Mouse (Mus musculus) liver, embryonic 14.5 days (tissue): Measurements from ENCODE around the gene Neurl1a. TPM values are rescaled to one million over a fixed set of nuclear protein-coding genes. Genes with fewer than 3 reads are reported as not detected.

ENCODE experiments used
- ATAC-seq: fragments of 200-750 bp; cut with Nextera tagmentation; 2 replicates; pipeline ENCODE4 v1.8.0; 2017; ENCODE audit warnings: moderate number of reproducible peaks, mild to moderate bottlenecking, moderate library complexity; ENCODE audit not compliant: insufficient read depth
- DNase-seq, 3 experiments: peaks; one replicate each; pipeline ENCODE4 v3.0.0-alpha.2; 2012 to 2013; ENCODE audit warnings: low read depth in 3 of 3, low spot score in 3 of 3
- H3K27ac ChIP-seq: fragments of 300-500 bp; sonication (generic); 2 replicates; pipeline ENCODE4 v1.5.1; 2014; ENCODE audit warnings: moderate library complexity, mild to moderate bottlenecking, control low read depth, inconsistent platforms
- H3K27me3 ChIP-seq: fragments of 300-500 bp; sonication (generic); 2 replicates; pipeline ENCODE4 v1.6.1; 2014; ENCODE audit warnings: mild to moderate bottlenecking, low read length, moderate library complexity; ENCODE audit not compliant: control insufficient read depth, insufficient read depth
- H3K36me3 ChIP-seq: fragments of 300-500 bp; sonication (generic); replicated peaks from 2 replicates; pipeline ENCODE4 v1.6.1; 2014; ENCODE audit warnings: low read depth; ENCODE audit not compliant: control insufficient read depth, insufficient read depth
- H3K4me1 ChIP-seq, 2 experiments: fragments of 200-500 bp in 1 of 2; fragments of 300-500 bp in 1 of 2; sonication (generic) in 1 of 2; replicated peaks; 2 replicates each; pipeline ENCODE4 v1.6.1; 2012 to 2014; ENCODE audit warnings: antibody characterized with exemption in 1 of 2, inconsistent platforms in 1 of 2, low read length in 1 of 2; ENCODE audit not compliant: control insufficient read depth in 2 of 2, insufficient read depth in 2 of 2
- H3K4me2 ChIP-seq: fragments of 300-500 bp; sonication (generic); 2 replicates; pipeline ENCODE4 v1.6.1; 2014; ENCODE audit warnings: low read depth, mild to moderate bottlenecking, control low read depth, moderate library complexity
- H3K4me3 ChIP-seq, 2 experiments: fragments of 200-500 bp in 1 of 2; fragments of 300-500 bp in 1 of 2; sonication (generic) in 1 of 2; 2 replicates each; pipeline ENCODE4 v1.5.1; 2012 to 2014; ENCODE audit warnings: low read depth in 2 of 2, low read length in 2 of 2, mild to moderate bottlenecking in 2 of 2, control low read depth in 1 of 2, inconsistent platforms in 1 of 2, moderate library complexity in 1 of 2; ENCODE audit not compliant: insufficient read depth in 1 of 2
- H3K9ac ChIP-seq: fragments of 300-500 bp; sonication (generic); replicated peaks from 2 replicates; pipeline ENCODE4 v1.6.1; 2014; ENCODE audit warnings: mild to moderate bottlenecking, control low read depth, moderate library complexity
- H3K9me3 ChIP-seq: fragments of 300-500 bp; sonication (generic); 2 replicates; pipeline ENCODE4 v1.6.1; 2016; ENCODE audit warnings: low read length, mixed read lengths; ENCODE audit not compliant: control insufficient read depth
- CTCF ChIP-seq: IDR thresholded peaks from 2 replicates; pipeline ENCODE4 v1.5.1; 2016; ENCODE audit warnings: antibody characterized with exemption, low read depth, control low read depth
- EP300 ChIP-seq: IDR thresholded peaks from 2 replicates; pipeline ENCODE4 v1.6.1; 2016; ENCODE audit warnings: antibody characterized with exemption, low read depth
- WGBS: fragments of 180-500 bp; shearing (Covaris S2); extraction: QIAGEN DNeasy Blood & Tissue Kit; methylation state at CpG from one replicate; pipeline ENCODE4 v1.1.7; 2014; ENCODE audit not compliant: insufficient replicate concordance; 5-methylcytosine and 5-hydroxymethylcytosine counted together
- polyA plus RNA-seq, 2 experiments: library from polyadenylated mRNA; depleted of rRNA in 1 of 2; stranded (reverse) in 1 of 2; unstranded in 1 of 2; fragments of >200 nt; fragmentation: Nextera tagmentation in 1 of 2; extraction: Ambion mirVana in 1 of 2; gene quantifications; 2 replicates each; pipeline versions ENCODE4 v1.2.1 to v1.2.3; 2012 to 2014

The Neurl1a gene
- polyA plus RNA-seq, 2 experiments, result 0.53 to 0.70 TPM

- DNase-seq, result no peak
- Histone ChIP-seq H3K9me3 (no peaks in the 10 kb centered on the region), H3K4me2 (no peak overlapping the region), H3K9ac (no peak overlapping the region), H3K27me3 (peaks cover 40% of the 10 kb centered on the region), H3K36me3 (no peaks in the 10 kb centered on the region), H3K27ac (no peak overlapping the region), H3K4me3 (no peak overlapping the region), H3K4me1 (0 out of 4 replicates have a peak, but pooled peaks cover 0 to 2% of the 10 kb centered on the region in 2 experiments)
- ATAC-seq, result no peak
- no peak for TF ChIP-seq EP300
- TF ChIP-seq CTCF, result no peak
- WGBS, result 58% methylated on average over 2 of the region's 2 CpGs
Observed at GRCm38 (mm10) chr19:47176916-47177505, 1.6 kb upstream of the Neurl1a start.

DNA sequence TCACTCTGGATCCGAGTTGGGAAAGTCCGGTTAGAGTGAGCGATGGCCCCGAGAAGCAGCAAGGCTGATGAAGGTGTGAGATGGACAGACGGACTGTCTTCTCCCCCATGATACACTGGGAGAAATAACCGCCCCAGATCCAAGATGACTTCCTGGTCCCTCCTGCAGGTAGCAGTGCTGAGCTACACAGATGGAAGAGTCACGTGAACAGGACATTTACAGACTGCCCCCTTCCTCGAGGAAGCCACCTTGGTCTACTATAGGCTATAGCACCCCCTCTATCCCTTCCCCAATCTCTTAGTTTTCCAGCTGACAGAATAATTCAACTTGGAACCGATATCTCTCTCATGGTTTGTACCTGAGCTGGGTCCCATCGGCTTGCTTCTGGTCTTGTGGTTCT lies 619 bp upstream of the Neurl1a start:
- H3K27me3 ChIP-seq, result peaks cover 40% of the 10 kb centered on the region
- no peak overlapping the region for H3K9ac ChIP-seq
- no peaks in the 10 kb centered on the region for H3K9me3 ChIP-seq
- H3K4me2 ChIP-seq, result peak overlapping the region; percentile 65
- H3K4me3 ChIP-seq, result no peak overlapping the region
- ATAC-seq, result no peak
- no peak for TF ChIP-seq EP300
- TF ChIP-seq CTCF, result peak; percentile 36
- no peak overlapping the region for H3K27ac ChIP-seq
- WGBS, result 16% methylated on average over 10 of the region's 10 CpGs
- H3K36me3 ChIP-seq, result no peaks in the 10 kb centered on the region
- DNase-seq, result no peak
- H3K4me1 ChIP-seq, result 0 out of 4 replicates have a peak, but pooled peaks cover 0 to 2% of the 10 kb centered on the region in 2 experiments

- Histone ChIP-seq H3K27ac (no peak overlapping the region), H3K27me3 (peaks cover 40% of the 10 kb centered on the region)
- ATAC-seq, result no peak
Observed at GRCm38 (mm10) chr19:47179272-47179809, 721 bp downstream of the Neurl1a start.

DNA sequence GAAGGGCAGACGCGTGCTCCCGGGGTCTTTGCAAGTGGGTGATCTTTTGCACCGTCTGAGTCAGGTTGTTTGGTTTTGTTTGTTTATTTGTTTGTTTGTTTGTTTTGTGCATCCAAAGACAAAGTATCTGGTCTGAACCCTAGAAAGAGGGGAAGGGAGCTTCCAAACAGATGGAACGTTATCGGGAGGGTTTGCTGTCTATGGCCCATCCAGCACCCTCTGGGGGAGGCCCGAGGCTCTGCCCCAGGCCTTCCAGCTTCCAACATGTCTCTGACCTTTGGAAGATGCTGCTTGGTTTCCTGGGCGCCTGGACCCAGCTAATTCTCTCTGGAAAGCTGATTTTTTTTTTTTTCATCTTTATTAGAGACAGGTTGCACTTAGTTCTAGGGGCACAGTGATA lies 1.4 kb downstream of the Neurl1a start:
- H3K27ac ChIP-seq, result no peak overlapping the region
- H3K27me3 ChIP-seq, result peaks cover 40% of the 10 kb centered on the region
- H3K4me2 ChIP-seq, result no peak overlapping the region
- H3K9me3 ChIP-seq, result no peaks in the 10 kb centered on the region
- H3K4me3 ChIP-seq, result no peak overlapping the region
- no peak overlapping the region for H3K9ac ChIP-seq
- DNase-seq, result no peak
- WGBS, result 23% methylated on average over 8 of the region's 8 CpGs
- 0 out of 4 replicates have a peak, but pooled peaks cover 0 to 2% of the 10 kb centered on the region in 2 experiments for H3K4me1 ChIP-seq
- no peaks in the 10 kb centered on the region for H3K36me3 ChIP-seq
- no peak for TF ChIP-seq CTCF
- TF ChIP-seq EP300, result no peak
- no peak for ATAC-seq

More at GRCm38 (mm10) chr19:47179272-47179809, 721 bp downstream of the Neurl1a start:
- Histone ChIP-seq H3K36me3 (no peaks in the 10 kb centered on the region), H3K4me3 (peak overlapping the region; percentile 28 to 55; a peak in 3 of 4 replicates), H3K9me3 (no peaks in the 10 kb centered on the region), H3K4me2 (peak overlapping the region; percentile 65), H3K4me1 (0 out of 4 replicates have a peak, but pooled peaks cover 0 to 2% of the 10 kb centered on the region in 2 experiments), H3K9ac (no peak overlapping the region)
- no peak for DNase-seq
- WGBS, result 2% methylated on average over 41 of the region's 42 CpGs
- TF ChIP-seq EP300 (no peak), CTCF (no peak)

- Histone ChIP-seq H3K36me3 (no peaks in the 10 kb centered on the region), H3K9me3 (no peaks in the 10 kb centered on the region), H3K4me1 (no peaks in the 10 kb centered on the region), H3K4me2 (no peak overlapping the region), H3K27me3 (peaks cover 21% of the 10 kb centered on the region), H3K9ac (no peak overlapping the region), H3K4me3 (no peak overlapping the region), H3K27ac (no peak overlapping the region)
- ATAC-seq, result no peak
- WGBS, result 47% methylated on average over 8 of the region's 8 CpGs
- DNase-seq, result no peak
- TF ChIP-seq EP300 (no peak), CTCF (no peak)
Observed at GRCm38 (mm10) chr19:47184221-47184620, 5.6 kb downstream of the Neurl1a start.
